Mouse (Mus musculus) midbrain, postnatal 0 days (tissue): ENCODE data around the gene Negr1. TPM values are rescaled to one million over a fixed set of nuclear protein-coding genes. Genes with fewer than 3 reads are reported as not detected.

Source experiments
- ATAC-seq: fragments of 200-750 bp; cut with Nextera tagmentation; 2 replicates; pipeline ENCODE4 v1.8.0; 2017; ENCODE audit warnings: moderate number of reproducible peaks, mild to moderate bottlenecking, moderate TSS enrichment, moderate library complexity; ENCODE audit not compliant: low FRiP score
- DNase-seq: peaks from one replicate; pipeline ENCODE4 v3.0.0-alpha.2; 2015; ENCODE audit warnings: low spot score
- H3K27ac ChIP-seq: fragments of 300-500 bp; sonication (generic); 2 replicates; pipeline ENCODE4 v1.5.1; 2014; ENCODE audit warnings: low read depth, mild to moderate bottlenecking, low read length, mixed read lengths
- H3K27me3 ChIP-seq: fragments of 300-500 bp; sonication (generic); 2 replicates; pipeline ENCODE4 v1.6.1; 2014; ENCODE audit warnings: low read length, control low read depth, mixed read lengths; ENCODE audit not compliant: insufficient read depth
- H3K36me3 ChIP-seq: fragments of 300-500 bp; sonication (generic); 2 replicates; pipeline ENCODE4 v1.6.1; 2014; ENCODE audit warnings: low read length, control low read depth, mixed read lengths; ENCODE audit not compliant: insufficient read depth
- H3K4me1 ChIP-seq: fragments of 300-500 bp; sonication (generic); 2 replicates; pipeline ENCODE4 v1.6.1; 2014; ENCODE audit warnings: mild to moderate bottlenecking, control low read depth, antibody characterized with exemption, low read length, mixed read lengths; ENCODE audit not compliant: insufficient read depth
- H3K4me2 ChIP-seq: fragments of 300-500 bp; sonication (generic); 2 replicates; pipeline ENCODE4 v1.6.1; 2014; ENCODE audit warnings: low read depth, mild to moderate bottlenecking, low read length, mixed read lengths; ENCODE audit not compliant: poor library complexity, severe bottlenecking
- H3K4me3 ChIP-seq: fragments of 300-500 bp; sonication (generic); 2 replicates; pipeline ENCODE4 v1.5.1; 2014; ENCODE audit warnings: low read depth, mild to moderate bottlenecking, low read length, moderate library complexity
- H3K9ac ChIP-seq: fragments of 300-500 bp; sonication (generic); replicated peaks from 2 replicates; pipeline ENCODE4 v1.6.1; 2014; ENCODE audit warnings: mild to moderate bottlenecking, low read length, moderate library complexity, mixed read lengths; ENCODE audit not compliant: poor library complexity, severe bottlenecking
- H3K9me3 ChIP-seq: fragments of 300-500 bp; sonication (generic); 2 replicates; pipeline ENCODE4 v1.6.1; 2016; ENCODE audit warnings: low read length, control low read depth
- CTCF ChIP-seq: IDR thresholded peaks from 2 replicates; pipeline ENCODE4 v1.5.1; 2016; ENCODE audit warnings: antibody characterized with exemption, mild to moderate bottlenecking
- WGBS: fragments of 180-500 bp; shearing (Covaris S2); extraction: QIAGEN DNeasy Blood & Tissue Kit; methylation state at CpG from one replicate; pipeline ENCODE4 v1.1.7; 2014; 5-methylcytosine and 5-hydroxymethylcytosine counted together
- polyA plus RNA-seq: library from polyadenylated mRNA; unstranded; fragments of >200 nt; fragmentation: Nextera tagmentation; extraction: Ambion mirVana; gene quantifications from 2 replicates; pipeline ENCODE4 v1.2.1, GENCODE M21; 2015
- total RNA-seq: library from RNA; depleted of rRNA; stranded (reverse); fragments of >200 nt; gene quantifications from 2 replicates; pipeline ENCODE4 v1.2.3, GENCODE M21; 2014

The Negr1 gene
- total and polyA plus RNA-seq, 2 experiments from 2014 or later = 80.2 to 180 TPM

DNA sequence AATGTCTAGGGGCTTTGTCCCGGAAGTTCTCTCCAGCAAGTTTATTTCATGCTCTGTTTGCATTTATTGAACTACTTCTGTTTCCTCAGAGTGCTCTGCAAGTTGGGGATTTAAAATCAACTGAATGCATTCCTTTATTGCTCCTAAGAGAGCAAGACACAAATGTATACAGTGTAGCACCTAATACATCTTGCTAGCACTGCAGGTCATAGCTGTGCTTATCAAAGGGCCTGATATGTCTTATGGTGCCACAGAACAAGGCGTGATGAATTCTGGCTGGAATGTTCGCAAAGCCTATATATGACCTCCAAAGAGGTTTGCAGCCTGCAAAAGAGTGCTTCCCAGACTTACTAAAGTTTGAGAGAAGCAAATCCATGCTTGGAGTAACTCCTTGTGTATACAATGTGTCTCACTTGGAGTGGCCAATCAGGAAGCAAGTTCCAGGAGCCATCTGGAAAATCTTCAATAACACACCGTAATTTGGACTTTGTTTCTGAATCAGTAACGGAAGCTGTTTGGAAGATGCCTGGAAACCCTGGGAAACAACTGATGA is 183.7 kb downstream of the Negr1 start:
- no peak overlapping the region for H3K4me2 ChIP-seq
- H3K4me1 ChIP-seq = no peaks in the 10 kb centered on the region
- ATAC-seq = no peak
- H3K9me3 ChIP-seq = no peaks in the 10 kb centered on the region
- TF ChIP-seq CTCF = no peak
- no peaks in the 10 kb centered on the region for H3K36me3 ChIP-seq
- DNase-seq = no peak
- no peak overlapping the region for H3K4me3 ChIP-seq
- 83% methylated on average over 5 of the region's 5 CpGs for WGBS
- no peaks in the 10 kb centered on the region for H3K27me3 ChIP-seq
- no peak overlapping the region for H3K9ac ChIP-seq
- H3K27ac ChIP-seq = no peak overlapping the region

DNA sequence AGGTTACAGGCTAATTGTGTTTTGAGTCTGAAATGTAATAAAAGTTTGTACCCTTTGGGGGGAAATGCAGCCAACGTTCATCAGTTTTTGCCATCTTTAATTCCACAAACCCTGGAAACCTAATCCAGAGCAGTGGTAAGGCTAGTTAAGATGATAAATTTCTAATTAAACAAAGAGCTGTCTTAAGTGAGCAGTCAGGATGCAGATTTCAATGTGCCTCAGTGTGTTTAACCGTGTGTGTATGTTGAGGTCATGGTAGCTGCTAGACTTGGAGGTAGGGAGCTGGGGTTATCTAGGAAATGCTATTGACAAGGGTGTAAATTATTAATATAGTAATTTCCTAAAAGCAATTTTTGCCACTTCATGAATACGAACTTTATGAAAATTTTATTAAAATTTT is 185.9 kb downstream of the Negr1 start:
- ATAC-seq (no peak), DNase-seq (no peak)
- Histone ChIP-seq H3K4me1 (no peaks in the 10 kb centered on the region), H3K36me3 (no peaks in the 10 kb centered on the region), H3K9me3 (no peaks in the 10 kb centered on the region), H3K4me2 (no peak overlapping the region), H3K27ac (no peak overlapping the region), H3K4me3 (no peak overlapping the region), H3K9ac (no peak overlapping the region), H3K27me3 (no peaks in the 10 kb centered on the region)
- no peak for TF ChIP-seq CTCF
- 80% methylated on average over 3 of the region's 3 CpGs for WGBS

DNA sequence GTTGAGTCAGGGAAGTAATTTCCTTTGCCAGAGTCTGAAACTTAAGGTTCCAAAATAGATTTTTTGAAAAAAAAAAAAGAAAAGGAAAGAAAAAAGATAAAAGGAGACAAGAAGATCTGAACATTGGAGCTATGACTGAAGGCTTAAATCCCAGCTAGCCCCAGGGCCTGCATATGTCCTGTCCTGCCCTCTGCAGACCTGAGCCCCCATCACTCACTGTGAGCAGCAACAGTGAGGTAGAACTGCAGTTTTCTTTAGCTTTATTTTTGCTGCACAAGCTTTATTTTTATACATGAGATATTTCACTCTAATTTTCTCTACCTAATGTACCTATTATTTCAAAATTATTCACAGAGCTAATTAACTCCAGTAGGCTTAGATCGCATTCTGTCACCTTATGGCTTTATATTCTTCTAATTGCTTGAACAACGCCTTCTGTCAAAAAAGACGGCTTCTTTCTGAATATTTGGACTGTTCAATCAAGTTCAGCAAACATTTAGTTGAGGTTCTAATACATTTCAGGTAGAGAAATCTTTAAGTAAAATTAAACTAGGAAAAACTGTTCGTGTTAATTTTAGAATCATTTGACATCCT is 192.3 kb downstream of the Negr1 start:
- H3K27ac ChIP-seq = no peak overlapping the region
- H3K9ac ChIP-seq = no peak overlapping the region
- H3K4me2 ChIP-seq = no peak overlapping the region
- ATAC-seq (no peak), DNase-seq (no peak)
- H3K36me3 ChIP-seq = no peaks in the 10 kb centered on the region
- H3K27me3 ChIP-seq = no peaks in the 10 kb centered on the region
- H3K4me3 ChIP-seq = no peak overlapping the region
- no peaks in the 10 kb centered on the region for H3K4me1 ChIP-seq
- 64% methylated on average over 4 of the region's 4 CpGs for WGBS
- no peak for TF ChIP-seq CTCF
- H3K9me3 ChIP-seq = no peaks in the 10 kb centered on the region

DNA sequence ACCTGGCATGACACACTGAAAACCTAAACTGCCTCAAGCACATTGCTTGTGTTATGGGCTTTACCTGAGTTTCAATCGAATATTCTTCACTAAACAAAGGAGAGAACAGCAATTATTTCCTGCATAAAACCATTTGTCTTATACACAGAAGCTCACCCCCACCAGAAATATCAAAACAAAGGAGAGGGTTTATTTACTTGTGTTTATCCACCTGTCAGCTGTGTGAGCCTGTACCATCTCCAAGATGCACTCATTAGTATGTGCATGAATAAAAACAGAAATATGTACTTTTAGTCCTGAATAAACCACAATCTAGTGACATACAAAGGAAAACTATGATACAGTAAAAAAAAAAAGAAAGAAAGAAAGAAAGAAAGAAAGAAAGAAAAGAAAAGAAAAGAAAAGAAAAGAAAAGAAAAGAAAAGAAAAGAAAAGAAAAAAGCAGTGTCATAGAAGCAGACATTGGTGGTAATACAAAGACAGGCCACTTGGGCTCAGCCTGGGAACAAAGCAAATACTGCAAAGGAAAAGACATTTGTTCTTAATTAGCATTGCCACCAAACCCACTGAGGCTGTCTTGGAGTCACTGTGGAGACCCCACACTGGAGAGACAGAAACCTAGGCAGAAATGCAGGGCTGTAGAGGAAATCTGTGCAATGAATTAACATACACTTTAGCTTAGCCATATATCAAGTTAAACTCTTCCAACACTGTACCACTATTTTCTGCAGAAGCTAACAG is 193.4 kb downstream of the Negr1 start:
- ATAC-seq (no peak), DNase-seq (no peak)
- H3K27me3 ChIP-seq = no peaks in the 10 kb centered on the region
- TF ChIP-seq CTCF = peak; percentile 49
- no peak overlapping the region for H3K4me3 ChIP-seq
- no peak overlapping the region for H3K9ac ChIP-seq
- H3K9me3 ChIP-seq = no peaks in the 10 kb centered on the region
- 58% methylated on average over 1 of the region's 1 CpGs for WGBS
- no peak overlapping the region for H3K27ac ChIP-seq
- H3K4me2 ChIP-seq = no peak overlapping the region
- no peaks in the 10 kb centered on the region for H3K36me3 ChIP-seq
- no peaks in the 10 kb centered on the region for H3K4me1 ChIP-seq

DNA sequence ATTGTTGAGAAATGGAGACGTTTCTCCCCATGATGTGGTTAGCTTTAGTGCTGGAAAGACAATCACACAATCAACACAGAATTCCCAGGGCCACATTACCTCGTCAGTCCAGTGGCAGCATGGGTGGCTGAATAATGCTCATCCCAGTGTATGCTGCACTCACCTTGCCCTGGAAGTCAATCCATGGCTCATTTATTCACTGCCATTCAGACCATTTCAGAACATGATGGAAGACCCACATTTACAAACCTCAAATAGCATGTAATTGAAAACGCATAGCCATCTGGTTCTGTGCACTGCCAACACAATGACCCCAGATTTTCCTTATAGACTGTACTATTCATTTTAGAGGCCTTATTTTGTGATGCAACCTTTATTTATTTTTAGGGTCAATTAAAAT is 203.4 kb downstream of the Negr1 start:
- Histone ChIP-seq H3K27me3 (no peaks in the 10 kb centered on the region), H3K27ac (no peak overlapping the region), H3K9me3 (no peaks in the 10 kb centered on the region), H3K36me3 (no peaks in the 10 kb centered on the region), H3K4me1 (no peaks in the 10 kb centered on the region), H3K9ac (no peak overlapping the region), H3K4me3 (no peak overlapping the region), H3K4me2 (no peak overlapping the region)
- TF ChIP-seq CTCF = no peak
- DNase-seq (no peak), ATAC-seq (no peak)
- WGBS = 76% methylated on average over 3 of the region's 3 CpGs

DNA sequence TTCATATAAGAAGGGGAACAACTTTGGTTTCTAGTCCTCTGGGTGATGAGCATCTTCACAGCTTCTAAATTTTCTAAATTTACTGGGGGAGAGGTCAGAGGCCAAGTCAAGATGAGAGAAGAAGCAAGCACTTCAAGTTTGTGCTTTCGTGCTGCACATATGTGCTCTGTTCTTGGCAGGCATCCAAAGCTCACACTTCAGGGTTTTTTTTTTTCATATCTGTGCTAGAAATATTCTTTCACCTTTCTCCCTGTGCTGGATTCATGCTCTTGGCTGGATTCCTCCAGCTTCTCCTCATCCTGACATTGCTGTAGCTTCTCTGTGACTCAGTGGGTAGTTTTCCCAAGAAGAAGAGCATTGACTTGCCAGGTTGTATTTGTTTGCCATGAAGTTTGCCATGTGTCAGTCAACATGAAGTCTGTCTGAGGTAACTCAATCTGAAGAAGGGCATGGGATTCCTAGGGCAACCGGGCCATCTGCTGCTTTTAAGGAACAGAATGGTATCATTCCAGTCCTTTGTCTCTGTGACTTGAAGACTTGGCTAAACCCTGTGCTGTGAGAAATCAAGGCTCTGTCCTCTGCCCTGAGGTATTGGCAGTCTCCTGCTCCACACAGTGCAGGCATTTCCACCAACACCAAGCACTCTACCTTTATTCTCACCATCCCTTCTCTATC is 204.7 kb downstream of the Negr1 start:
- DNase-seq (peak; percentile 36), ATAC-seq (no peak)
- Histone ChIP-seq H3K27ac (no peak overlapping the region), H3K27me3 (no peaks in the 10 kb centered on the region), H3K9ac (no peak overlapping the region), H3K4me2 (no peak overlapping the region), H3K9me3 (no peaks in the 10 kb centered on the region), H3K36me3 (no peaks in the 10 kb centered on the region), H3K4me3 (no peak overlapping the region), H3K4me1 (no peaks in the 10 kb centered on the region)
- no peak for TF ChIP-seq CTCF
- WGBS = 68% methylated on average over 2 of the region's 2 CpGs
